Mouse (Mus musculus) B cell, adult 2 months (primary cell): ENCODE results near the gene Rex1bd.

ENCODE experiments used
- DNase-seq, 2 experiments: peaks; one replicate each; pipeline ENCODE4 v3.0.0; 2022

Gene Rex1bd

DNA sequence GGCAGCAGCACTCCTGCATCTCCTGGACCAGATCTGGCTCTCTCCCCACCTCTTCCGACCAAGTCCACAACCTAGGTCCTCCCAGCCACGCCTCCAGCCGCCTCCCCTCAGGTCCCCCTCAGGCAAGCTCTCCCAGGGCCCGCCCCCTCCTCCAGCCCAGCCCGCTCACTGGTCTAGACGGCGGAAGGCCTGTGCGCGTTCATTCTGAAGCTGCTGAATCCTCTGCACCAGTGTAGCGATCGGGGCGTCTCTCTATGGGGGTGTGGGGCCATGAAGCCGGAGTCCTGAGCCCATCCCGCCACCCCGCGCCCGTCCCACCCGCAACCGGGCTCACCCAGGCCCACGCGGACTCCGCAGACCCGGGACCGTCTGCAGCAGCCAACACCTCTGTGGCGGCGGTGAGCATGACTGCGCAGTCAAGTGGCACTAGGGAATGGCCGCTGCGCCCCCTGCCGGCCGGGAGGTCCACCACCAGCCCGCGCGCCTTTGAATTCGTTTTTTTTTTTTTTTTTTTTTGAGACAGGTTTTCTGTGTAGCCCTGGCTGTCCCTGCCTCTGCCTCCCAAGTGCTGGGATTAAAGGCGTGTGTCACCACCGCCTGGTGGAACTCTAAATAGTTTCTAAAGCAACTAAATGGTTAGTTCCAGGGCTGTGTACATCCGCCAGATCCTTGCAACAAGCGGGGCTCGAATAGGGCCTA is at the start of gene Rex1bd:
Gene Rex1bd (minus strand): TSS at position 425 of the 699 bp plus-strand sequence.
- peak; percentile 95 to 96 for DNase-seq

DNA sequence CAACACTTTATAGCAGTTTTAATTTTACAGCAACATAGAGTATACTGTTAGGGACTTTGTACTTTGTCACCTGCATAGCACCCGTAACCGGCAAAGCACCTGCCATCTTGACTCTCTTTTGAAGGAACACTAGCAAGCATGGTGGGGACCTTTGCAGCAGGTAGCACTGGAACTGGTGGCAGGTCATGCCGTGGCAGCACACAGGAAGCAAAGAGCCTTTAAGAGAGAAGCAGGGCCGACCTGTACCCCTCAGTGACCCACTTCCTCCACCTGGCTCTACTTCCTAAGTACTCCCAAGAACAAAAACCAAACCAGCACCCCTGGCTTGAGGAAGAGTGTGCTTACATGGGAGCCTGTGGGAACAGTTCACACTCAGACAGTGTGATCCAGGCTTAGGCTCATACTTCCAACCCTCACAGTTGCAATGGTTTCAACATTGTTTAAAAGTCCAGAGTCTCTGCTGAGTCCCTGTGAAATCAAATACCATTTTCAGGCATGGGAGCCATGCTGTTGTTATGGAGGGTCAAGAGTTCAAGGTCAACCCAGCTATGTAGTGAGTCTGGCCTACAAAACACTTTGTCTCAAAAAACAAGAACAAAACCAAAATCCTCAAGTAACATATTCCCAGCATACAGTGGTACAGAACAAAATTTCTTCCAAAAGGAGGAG is 48.7 kb upstream of the Rex1bd start:
- DNase-seq: no peak

DNA sequence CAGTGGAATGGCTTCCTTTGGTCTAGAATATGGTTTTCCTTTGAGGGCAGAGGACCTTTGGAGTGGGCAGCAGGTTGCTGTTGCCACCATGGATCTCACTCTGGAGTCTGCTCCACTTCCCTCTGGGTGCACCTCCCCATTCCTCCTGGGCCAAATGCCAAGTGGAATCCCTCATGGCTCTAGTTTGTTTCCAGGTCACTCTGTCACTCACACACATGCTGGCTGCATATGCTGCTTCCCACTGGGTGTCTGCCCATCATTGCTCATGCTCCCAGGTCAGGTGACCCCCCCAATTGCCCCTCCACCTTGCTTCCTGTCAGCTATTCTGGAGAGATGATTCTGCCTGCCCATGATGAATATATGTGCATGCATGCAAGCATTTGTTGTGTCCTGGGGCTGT is 47.2 kb upstream of the Rex1bd start:
- DNase-seq: no peak

DNA sequence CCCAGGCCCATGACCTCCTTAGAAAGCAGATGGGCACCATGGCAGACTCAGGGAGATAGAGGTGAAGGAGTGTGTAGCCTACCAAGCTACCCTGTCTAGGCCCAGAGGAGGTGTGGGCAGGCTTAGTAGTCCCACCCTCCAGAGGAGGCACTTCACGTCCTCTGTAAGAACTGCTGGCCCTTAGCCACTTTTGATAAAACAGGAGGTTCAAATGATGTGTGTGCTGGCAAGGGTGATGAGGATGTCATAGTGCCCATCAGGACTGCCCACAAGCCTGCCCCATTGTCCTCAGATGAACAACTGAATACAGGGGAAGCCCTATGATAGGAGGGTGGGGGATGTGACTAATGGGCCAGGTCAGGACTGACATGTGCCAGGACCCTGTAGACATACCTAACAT is 46.3 kb upstream of the Rex1bd start:
- no peak for DNase-seq

DNA sequence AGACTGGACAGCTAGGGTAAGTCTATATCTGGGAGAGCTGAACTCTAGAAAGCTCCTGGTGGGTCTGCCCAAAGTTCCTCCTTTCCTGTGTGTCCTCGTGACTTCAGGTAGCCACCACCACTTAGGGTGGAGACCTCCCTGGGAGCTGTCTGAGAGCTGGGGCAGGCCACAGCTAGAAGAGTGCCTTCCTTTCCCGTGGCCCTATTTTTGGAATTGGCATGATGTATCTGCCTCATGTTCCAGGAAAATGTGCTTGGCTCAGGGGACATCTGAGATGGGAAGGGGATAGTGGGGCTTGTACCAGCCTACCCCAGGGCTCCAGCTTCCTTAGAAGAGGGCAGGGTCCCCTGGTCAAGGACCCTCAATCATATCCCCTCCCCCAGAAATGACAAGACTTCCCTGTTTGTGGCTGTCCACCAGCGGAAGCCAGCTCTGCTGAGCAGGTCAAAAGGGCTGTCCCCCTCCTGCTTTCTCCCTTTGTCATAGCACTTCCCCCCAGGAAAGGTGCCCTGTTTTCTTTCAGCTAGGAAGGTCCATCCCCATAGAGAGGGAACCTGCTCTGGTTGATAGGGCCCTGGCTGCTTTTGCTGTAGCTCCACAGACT is 45.1 kb upstream of the Rex1bd start:
- DNase-seq: no peak

GRCm38 (mm10) chr8:70549412-70550184 is 43.0 kb upstream of the Rex1bd start:
- no peak for DNase-seq

DNA sequence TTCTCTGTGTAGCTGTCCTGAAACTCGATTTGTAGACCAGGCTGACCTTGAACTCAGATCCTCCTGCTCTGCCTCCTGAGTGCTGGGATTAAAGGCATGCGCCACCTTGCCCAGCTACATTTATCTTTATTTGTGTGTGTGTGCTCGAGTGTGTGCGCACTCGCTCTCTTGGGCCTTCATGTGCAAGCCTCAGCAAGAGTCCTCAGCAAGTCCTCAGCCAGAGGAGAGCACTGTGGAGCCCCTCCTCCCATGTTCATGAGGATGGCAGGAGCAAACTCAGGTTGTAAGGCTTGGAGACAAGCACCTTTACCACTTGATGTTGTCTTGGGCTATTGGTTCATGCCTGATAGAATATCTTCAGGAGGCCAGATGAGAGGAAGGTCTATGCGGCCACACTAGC is 41.2 kb upstream of the Rex1bd start:
- DNase-seq: no peak

GRCm38 (mm10) chr8:70546412-70546811 is 39.9 kb upstream of the Rex1bd start:
- DNase-seq: no peak

GRCm38 (mm10) chr8:70544200-70544687 is 37.7 kb upstream of the Rex1bd start:
- DNase-seq: peak; percentile 43 to 50

DNA sequence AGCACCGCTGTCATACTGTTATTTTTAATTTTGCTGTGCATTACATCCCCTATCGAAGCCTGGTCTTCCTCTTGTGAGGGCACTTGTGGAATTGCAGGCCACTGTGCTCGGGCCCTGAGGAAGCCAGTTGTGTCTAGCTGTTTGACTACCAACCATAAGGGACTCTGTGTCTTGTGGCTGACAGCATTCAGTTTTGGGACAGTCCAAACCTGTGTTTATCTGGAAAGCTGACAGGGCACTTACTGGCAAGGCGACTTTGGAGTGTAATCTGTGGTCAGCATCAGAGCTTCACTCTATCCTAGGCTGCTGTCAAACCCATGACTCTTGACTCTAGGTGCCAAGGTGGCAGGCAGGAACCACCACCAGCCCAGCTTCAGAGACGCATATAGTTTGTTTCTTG is 34.5 kb upstream of the Rex1bd start:
- no peak for DNase-seq

DNA sequence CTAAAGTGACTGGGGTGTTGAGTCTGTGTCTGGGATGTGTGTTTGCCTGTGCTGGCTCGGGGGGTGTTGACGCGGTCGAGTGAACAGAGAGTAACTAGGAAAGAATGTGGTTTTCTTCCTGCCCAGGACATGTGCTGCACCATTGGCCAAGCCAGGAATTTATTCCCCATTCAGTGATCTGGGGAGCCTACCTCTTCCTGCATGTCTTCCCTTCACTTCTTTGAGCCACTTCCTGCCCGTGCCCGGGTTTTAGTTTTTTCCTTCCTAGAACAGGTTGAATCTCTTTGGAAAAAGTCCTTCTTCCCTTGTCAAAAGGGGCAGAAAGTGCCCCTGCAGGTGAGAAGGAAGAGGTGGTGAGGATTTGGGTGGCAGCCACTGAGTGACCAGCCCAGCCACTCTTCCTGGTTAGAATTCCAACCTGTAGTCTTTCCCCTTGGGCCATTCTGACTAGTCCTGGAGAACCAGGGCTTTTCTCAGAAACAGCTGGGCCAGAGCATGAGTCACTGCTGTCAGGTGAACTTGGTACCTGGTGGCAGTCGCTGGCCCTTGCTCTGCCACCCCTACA is 34.0 kb upstream of the Rex1bd start:
- no peak for DNase-seq

DNA sequence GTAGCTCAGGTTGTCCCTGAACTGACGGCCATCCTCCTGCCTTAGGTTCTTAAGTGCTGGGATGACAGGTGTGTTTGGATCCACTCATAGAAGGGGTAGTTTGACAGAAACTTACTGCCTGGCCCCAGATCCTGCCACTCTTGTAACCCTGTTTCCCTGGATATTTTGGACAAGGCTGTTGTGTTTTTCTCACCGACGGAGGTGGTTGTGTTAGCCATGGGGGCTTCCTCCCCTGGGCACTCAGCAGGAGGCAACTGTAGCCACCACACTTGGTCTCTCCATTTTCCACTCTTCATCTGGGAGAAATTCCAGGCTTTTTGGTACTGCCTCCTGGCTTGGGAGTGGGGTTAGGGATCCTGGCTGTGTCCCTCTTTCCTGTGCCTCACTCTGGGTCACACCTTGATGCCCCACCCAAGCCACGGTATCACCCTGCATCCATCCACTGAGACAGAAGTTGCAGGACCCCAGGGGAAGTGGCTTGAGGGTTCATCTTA is 33.5 kb upstream of the Rex1bd start:
- no peak for DNase-seq

GRCm38 (mm10) chr8:70539077-70539813 is 32.7 kb upstream of the Rex1bd start, which contains the start of gene Ell:
Gene Ell, plus strand, starts transcription at chr8:70539457.
- DNase-seq: peak; percentile 99

GRCm38 (mm10) chr8:70538633-70539076 is 32.1 kb upstream of the Rex1bd start:
- peak; percentile 100 for DNase-seq

DNA sequence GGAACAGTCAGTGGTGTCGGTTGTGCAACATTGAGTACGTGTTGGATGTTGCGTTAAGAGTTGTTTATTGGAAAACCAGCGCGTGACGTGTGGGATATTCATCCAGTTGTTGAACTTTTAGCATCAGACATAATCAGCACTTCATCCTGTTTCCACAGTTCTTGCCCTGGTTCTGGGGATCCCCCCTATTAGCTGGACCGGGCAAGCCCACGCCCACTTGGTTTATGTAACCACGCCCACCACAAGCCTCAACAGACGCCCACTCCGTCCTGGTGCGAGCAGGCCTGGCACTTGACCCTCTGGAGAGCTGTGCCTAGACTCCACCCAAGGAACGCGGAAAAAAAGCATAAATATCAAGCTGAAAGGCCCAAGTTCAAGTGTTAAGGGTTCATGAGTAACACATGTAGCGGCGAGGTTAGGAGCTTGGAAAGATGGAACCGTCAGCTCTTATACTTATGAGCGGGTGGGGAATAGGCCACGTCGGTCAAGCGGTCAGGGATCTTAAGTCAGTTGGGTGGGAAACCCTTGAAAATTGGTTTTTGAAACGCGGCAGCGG is 31.6 kb upstream of the Rex1bd start:
- peak; percentile 45 to 48 for DNase-seq

DNA sequence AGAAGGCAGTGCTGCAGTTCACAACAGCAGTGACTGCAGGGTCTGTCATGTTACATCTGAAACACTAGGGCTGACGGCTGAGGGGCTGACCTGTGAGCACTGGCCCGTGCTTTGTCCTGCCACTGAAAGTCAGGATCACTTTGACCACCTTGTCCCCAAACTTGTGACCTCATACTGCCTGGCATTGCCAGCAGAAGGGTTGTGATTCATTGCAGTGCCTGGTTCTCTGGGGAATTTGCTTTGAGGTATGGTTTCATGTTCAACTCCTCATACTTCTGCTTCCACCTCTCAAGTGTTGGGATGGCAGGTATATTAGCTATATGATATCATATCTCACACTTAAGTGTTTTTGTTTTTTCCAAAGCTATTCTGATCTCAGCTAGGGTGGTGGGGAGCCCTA is 29.1 kb upstream of the Rex1bd start:
- no peak for DNase-seq

GRCm38 (mm10) chr8:70535221-70535620 is 28.7 kb upstream of the Rex1bd start:
- no peak for DNase-seq

DNA sequence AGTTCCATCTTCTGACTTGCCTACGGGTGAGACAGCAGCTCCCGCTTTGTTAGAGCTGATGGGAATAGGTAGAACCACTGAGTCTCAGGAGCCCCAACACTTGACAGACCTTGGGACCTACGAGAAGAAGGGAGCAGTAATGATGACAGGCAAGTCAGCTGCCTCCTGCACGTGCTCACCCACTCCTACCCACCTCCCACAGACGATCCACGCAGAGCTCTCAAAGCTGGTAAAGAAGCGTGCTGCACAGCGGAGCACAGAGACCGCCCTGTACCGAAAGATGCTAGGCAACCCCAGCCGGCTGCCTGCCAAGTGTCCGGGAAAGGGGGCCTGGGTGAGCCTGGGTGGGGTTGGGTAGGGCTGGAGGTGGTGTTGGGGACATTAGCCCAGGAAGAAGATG is 27.7 kb upstream of the Rex1bd start:
- no peak for DNase-seq

- peak in 1 of 2 experiments; percentile 28 for DNase-seq
Measured at GRCm38 (mm10) chr8:70530314-70530713, 23.8 kb upstream of the Rex1bd start.

DNA sequence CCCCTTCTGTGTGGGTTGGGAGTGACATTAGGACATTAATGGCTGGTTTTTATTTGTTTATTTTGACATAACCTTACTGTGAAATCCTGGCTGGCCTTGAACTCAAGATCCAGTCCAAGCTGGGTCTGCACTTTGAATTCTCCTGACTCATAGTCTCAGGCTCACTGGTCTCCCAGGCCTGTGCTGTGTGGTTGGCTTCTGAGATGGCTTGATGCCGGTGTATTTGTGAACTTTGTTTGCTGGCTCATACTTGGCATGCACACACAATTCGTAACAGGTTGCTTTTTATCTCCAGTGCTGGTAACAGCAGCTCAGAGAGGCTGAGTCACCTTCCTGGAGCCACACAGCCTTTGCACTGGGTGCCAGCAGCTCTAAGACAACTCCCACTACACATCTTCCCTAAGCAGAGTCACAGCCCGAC is 23.2 kb upstream of the Rex1bd start:
- DNase-seq: no peak

- DNase-seq: no peak
Measured at GRCm38 (mm10) chr8:70529299-70529698, 22.7 kb upstream of the Rex1bd start.
